Mouse (Mus musculus) midbrain, embryonic 12.5 days (tissue): ENCODE results near the gene Carnmt1. TPM values are rescaled to one million over a fixed set of nuclear protein-coding genes. Genes with fewer than 3 reads are reported as not detected.
A peak's percentile ranks its signal among the peaks of the same experiment; 100 is the strongest.

Experiments
- ATAC-seq: fragments of 200-750 bp; cut with Nextera tagmentation; 2 replicates; pipeline ENCODE4 v1.8.0; 2017; ENCODE audit warnings: low read depth, moderate TSS enrichment, moderate library complexity; ENCODE audit not compliant: low FRiP score
- H3K27ac ChIP-seq: fragments of 300-500 bp; sonication (generic); replicated peaks from 2 replicates; pipeline ENCODE4 v1.5.1; 2016; ENCODE audit warnings: mild to moderate bottlenecking
- H3K27me3 ChIP-seq: fragments of 300-500 bp; sonication (generic); 2 replicates; pipeline ENCODE4 v1.6.1; 2016; ENCODE audit warnings: mild to moderate bottlenecking
- H3K36me3 ChIP-seq: fragments of 300-500 bp; sonication (generic); 2 replicates; pipeline ENCODE4 v1.6.1; 2016
- H3K4me1 ChIP-seq: fragments of 300-500 bp; sonication (generic); 2 replicates; pipeline ENCODE4 v1.6.1; 2016
- H3K4me2 ChIP-seq: fragments of 300-500 bp; sonication (generic); replicated peaks from 2 replicates; pipeline ENCODE4 v1.6.1; 2016; ENCODE audit warnings: mild to moderate bottlenecking, moderate library complexity
- H3K4me3 ChIP-seq: fragments of 300-500 bp; sonication (generic); 2 replicates; pipeline ENCODE4 v1.5.1; 2016; ENCODE audit warnings: mild to moderate bottlenecking
- H3K9ac ChIP-seq: fragments of 300-500 bp; sonication (generic); replicated peaks from 2 replicates; pipeline ENCODE4 v1.6.1; 2016; ENCODE audit warnings: mild to moderate bottlenecking, moderate library complexity
- H3K9me3 ChIP-seq: fragments of 300-500 bp; sonication (generic); 2 replicates; pipeline ENCODE4 v1.6.1; 2016; ENCODE audit warnings: mild to moderate bottlenecking
- WGBS: fragments of 180-500 bp; shearing (Covaris S2); methylation state at CpG from one replicate; pipeline ENCODE4 v1.1.7; 2016; 5-methylcytosine and 5-hydroxymethylcytosine counted together
- polyA plus RNA-seq: library from polyadenylated mRNA; unstranded; fragments of >200 nt; fragmentation: Nextera tagmentation; extraction: Ambion mirVana; gene quantifications from 2 replicates; pipeline ENCODE4 v1.2.1, GENCODE M21; 2016

Gene Carnmt1
- 25.3 and 26.2 TPM in 2 replicates for polyA plus RNA-seq

DNA sequence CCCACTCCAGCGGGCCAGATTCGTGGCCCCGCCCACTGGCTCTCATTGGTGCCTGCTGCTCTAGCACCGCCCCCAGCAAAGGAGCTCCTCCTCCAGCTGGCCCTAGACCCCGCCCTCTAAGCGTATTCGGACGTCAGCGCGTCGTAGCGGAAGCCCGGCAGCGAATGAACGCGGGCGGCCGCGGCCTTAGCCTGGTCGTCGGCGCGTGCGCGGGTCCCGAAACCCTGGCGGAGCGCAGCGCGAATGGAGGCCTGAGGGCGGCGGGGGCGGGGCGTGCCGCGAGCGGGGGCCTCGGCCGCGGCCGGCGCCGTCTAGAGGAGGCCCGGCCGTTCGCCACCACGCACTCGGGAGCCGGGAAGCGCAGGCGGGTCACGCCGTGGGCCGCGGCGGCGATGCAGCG, at the start of gene Carnmt1:
Carnmt1 (plus strand) TSS at position 157 of the 400 bp plus-strand sequence.
- WGBS, result under 1% methylated on average over 51 of the region's 58 CpGs
- H3K27ac ChIP-seq, result peak within 1 kb of the TSS; percentile 77

GRCm38 (mm10) chr19:18623894-18624293, 46.7 kb upstream of the Carnmt1 start:
- Histone ChIP-seq H3K9me3 (no peaks in the 10 kb centered on the region), H3K4me3 (no peak overlapping the region)
- 77% methylated on average over 2 of the region's 2 CpGs for WGBS

More for the DNA sequence above, at the start of gene Carnmt1:
- H3K4me2 ChIP-seq, result peak within 1 kb of the TSS; percentile 74
- peak within 1 kb of the TSS; percentile 81 for H3K4me3 ChIP-seq
- no peaks in the 10 kb centered on the region for H3K27me3 ChIP-seq
- peak within 1 kb of the TSS; percentile 81 for H3K9ac ChIP-seq
- H3K4me1 ChIP-seq, result peaks cover 21% of the 10 kb centered on the region
- no peaks in the 10 kb centered on the region for H3K9me3 ChIP-seq
- ATAC-seq, result peak; percentile 98
- H3K36me3 ChIP-seq, result no peaks in the 10 kb centered on the region

DNA sequence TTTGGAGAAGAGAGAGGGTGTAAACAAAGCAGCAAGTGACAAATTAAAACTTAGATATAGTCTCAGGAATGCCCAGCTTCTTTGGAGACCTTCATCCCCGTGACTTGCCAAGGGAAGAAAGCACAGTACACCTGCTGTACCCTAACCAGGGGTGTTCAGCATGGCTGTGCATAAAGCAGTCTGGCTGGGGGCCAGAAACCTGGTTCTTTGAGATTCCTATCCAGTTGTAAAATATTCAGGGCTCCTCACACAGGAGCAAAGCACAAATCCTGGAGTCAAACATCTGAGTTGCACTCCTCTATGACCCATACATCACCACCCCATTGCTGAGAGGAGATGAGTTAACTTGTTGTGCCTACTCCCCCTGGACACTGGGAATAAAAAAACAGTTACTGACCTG, 41.0 kb upstream of the Carnmt1 start:
- no peak for ATAC-seq
- no peak overlapping the region for H3K4me3 ChIP-seq
- no peak overlapping the region for H3K9ac ChIP-seq
- 66% methylated on average over 1 of the region's 1 CpGs for WGBS
- no peaks in the 10 kb centered on the region for H3K36me3 ChIP-seq
- H3K27ac ChIP-seq, result no peak overlapping the region
- peaks cover 12% of the 10 kb centered on the region for H3K27me3 ChIP-seq
- H3K4me2 ChIP-seq, result no peak overlapping the region
- no peaks in the 10 kb centered on the region for H3K9me3 ChIP-seq
- peaks cover 3% of the 10 kb centered on the region; the same call in 1 of the 2 replicates for H3K4me1 ChIP-seq

More at GRCm38 (mm10) chr19:18623894-18624293, 46.7 kb upstream of the Carnmt1 start:
- no peaks in the 10 kb centered on the region for H3K36me3 ChIP-seq
- H3K4me1 ChIP-seq, result no peaks in the 10 kb centered on the region
- ATAC-seq, result no peak
- no peak overlapping the region for H3K4me2 ChIP-seq
- no peak overlapping the region for H3K27ac ChIP-seq
- H3K27me3 ChIP-seq, result no peaks in the 10 kb centered on the region
- H3K9ac ChIP-seq, result no peak overlapping the region

- peak overlapping the region; percentile 68; the same call in 1 of the 2 replicates for H3K9ac ChIP-seq
- H3K9me3 ChIP-seq, result no peaks in the 10 kb centered on the region
- no peak for ATAC-seq
- H3K4me2 ChIP-seq, result peak overlapping the region; percentile 94
- H3K36me3 ChIP-seq, result no peaks in the 10 kb centered on the region
- 10% methylated on average over 17 of the region's 17 CpGs for WGBS
- peak overlapping the region; percentile 68 for H3K4me3 ChIP-seq
- H3K27me3 ChIP-seq, result peaks cover 12% of the 10 kb centered on the region
- peaks cover 3% of the 10 kb centered on the region; the same call in 1 of the 2 replicates for H3K4me1 ChIP-seq
- no peak overlapping the region for H3K27ac ChIP-seq
Observed at GRCm38 (mm10) chr19:18630221-18631119, 40.1 kb upstream of the Carnmt1 start.

DNA sequence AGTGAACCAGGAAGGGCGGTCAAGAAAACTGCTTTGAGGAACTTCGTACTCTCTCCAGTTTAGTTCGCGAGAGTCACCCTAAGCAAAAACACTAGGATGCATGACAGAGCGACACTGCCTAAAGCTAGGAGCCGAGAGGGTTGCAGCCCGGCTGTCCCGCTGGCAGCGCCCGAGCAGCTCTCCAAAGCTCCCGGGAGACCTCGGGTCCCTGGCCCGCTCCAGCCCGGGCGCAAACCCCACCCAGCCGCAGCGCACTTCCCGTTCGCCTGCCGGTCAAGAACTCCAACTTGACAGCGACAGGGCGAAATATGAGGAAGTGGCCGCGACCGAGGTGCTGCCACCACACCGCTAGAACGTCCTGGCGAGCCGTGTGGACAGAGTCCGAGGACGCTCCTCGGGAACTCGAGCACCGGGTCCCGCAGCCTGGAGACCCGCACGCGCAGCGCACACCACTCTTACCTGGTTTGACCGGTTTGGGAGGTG, 39.4 kb upstream of the Carnmt1 start:
- peak; percentile 58 for ATAC-seq
- peaks cover 3% of the 10 kb centered on the region; the same call in 1 of the 2 replicates for H3K4me1 ChIP-seq
- peak overlapping the region; percentile 69 for H3K27ac ChIP-seq
- peak overlapping the region; percentile 68 for H3K4me3 ChIP-seq
- H3K9me3 ChIP-seq, result no peaks in the 10 kb centered on the region
- H3K4me2 ChIP-seq, result peak overlapping the region; percentile 94
- peak overlapping the region; percentile 68 for H3K9ac ChIP-seq
- peaks cover 12% of the 10 kb centered on the region for H3K27me3 ChIP-seq
- under 1% methylated on average over 40 of the region's 40 CpGs for WGBS
- no peaks in the 10 kb centered on the region for H3K36me3 ChIP-seq

- peaks cover 3% of the 10 kb centered on the region; the same call in 1 of the 2 replicates for H3K4me1 ChIP-seq
- peak; percentile 99 for ATAC-seq
- under 1% methylated on average over 51 of the region's 51 CpGs for WGBS
- H3K27me3 ChIP-seq, result peaks cover 12% of the 10 kb centered on the region
- H3K9me3 ChIP-seq, result no peaks in the 10 kb centered on the region
- peak within 1 kb of the TSS; percentile 68 for H3K9ac ChIP-seq
- H3K4me3 ChIP-seq, result peak within 1 kb of the TSS; percentile 68
- no peaks in the 10 kb centered on the region for H3K36me3 ChIP-seq
- peak within 1 kb of the TSS; percentile 69 for H3K27ac ChIP-seq
- peak within 1 kb of the TSS; percentile 94 for H3K4me2 ChIP-seq
Observed at GRCm38 (mm10) chr19:18631644-18632219, 38.8 kb upstream of the Carnmt1 start, which contains the start of the genes Ostf1 and Nmrk1. TSS of gene Ostf1 (minus strand) at chr19:18631823. TSS of gene Nmrk1 (plus strand) at chr19:18631950.

DNA sequence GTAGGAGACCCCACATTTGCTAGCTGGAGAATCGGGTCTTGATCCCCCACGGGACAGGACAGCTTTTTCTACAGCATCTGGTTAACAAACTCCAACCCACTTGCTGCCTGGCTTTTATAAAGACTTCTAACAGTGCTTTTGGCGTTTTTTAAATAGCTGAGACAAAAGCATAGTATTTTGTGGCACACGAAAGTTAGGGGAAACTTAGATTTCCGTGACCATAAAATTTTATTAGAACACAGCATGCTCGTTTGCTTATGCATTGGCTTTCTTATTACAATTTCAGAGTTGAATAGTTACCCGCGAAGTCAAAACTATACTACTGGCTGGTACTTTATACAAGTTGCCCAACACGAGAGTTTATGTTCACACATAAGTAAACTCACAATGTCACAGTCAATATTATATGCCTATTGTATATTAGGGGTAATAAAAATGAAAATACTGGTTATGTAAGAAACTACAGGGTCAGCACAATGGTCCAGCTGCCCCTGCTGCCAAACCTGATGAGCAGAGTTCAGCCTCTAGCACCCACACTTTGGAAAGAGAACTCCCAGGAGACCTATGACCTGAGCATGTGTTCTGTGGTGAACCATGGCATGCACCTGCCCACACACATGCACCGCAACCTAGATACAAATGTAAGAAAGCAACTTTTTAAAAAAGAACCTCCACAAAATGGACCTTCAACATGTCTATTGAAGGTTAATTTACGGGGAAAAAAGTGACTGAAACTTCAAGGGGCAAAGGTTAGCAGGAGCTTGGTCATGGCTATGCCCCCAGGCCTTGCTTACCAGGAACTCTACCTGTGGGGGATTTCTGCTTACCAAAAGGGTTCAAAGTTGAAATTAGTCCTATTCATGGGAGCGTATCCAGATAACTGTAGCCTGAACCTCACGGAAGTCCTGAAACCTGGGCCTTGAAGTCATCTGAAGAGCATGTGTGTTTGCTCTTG, 38.1 kb upstream of the Carnmt1 start:
- no peak for ATAC-seq
- H3K4me3 ChIP-seq, result peak overlapping the region; percentile 68
- no peaks in the 10 kb centered on the region for H3K36me3 ChIP-seq
- H3K27me3 ChIP-seq, result peaks cover 12% of the 10 kb centered on the region
- H3K4me1 ChIP-seq, result peaks cover 3% of the 10 kb centered on the region; the same call in 1 of the 2 replicates
- no peak overlapping the region; the same call in 1 of the 2 replicates for H3K9ac ChIP-seq
- H3K27ac ChIP-seq, result no peak overlapping the region
- no peaks in the 10 kb centered on the region for H3K9me3 ChIP-seq
- 69% methylated on average over 13 of the region's 13 CpGs for WGBS
- H3K4me2 ChIP-seq, result peak overlapping the region; percentile 94

GRCm38 (mm10) chr19:18637954-18638353, 32.6 kb upstream of the Carnmt1 start:
- no peak overlapping the region for H3K27ac ChIP-seq
- H3K4me3 ChIP-seq, result no peak overlapping the region
- H3K36me3 ChIP-seq, result no peaks in the 10 kb centered on the region
- H3K4me1 ChIP-seq, result no peaks in the 10 kb centered on the region
- 91% methylated on average over 5 of the region's 5 CpGs for WGBS
- H3K9me3 ChIP-seq, result no peaks in the 10 kb centered on the region
- no peak overlapping the region for H3K4me2 ChIP-seq
- no peak for ATAC-seq
- H3K9ac ChIP-seq, result no peak overlapping the region
- H3K27me3 ChIP-seq, result peaks cover 4% of the 10 kb centered on the region; the same call in 1 of the 2 replicates

DNA sequence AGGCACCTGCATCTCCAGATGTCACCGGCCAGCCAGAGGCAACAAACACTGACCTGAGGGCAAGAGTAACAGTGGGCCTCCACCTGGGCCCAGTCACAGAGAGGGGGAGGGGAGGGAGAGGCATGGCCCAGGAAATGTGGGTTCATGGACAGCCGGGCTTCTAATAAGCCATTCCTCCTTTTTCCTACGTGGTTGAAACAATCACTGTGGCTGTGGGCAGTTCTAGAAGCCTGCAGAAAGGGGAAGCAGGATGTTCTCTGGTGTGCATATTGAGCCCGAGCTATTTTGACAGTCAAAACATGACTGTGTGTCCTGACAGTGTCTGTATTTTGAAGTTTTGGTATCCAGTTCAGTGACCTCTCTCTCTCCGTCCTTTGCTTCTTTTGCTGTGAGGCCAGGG, 31.6 kb upstream of the Carnmt1 start:
- H3K4me2 ChIP-seq, result no peak overlapping the region
- no peak overlapping the region for H3K27ac ChIP-seq
- no peaks in the 10 kb centered on the region for H3K4me1 ChIP-seq
- no peak overlapping the region for H3K9ac ChIP-seq
- no peaks in the 10 kb centered on the region for H3K9me3 ChIP-seq
- H3K36me3 ChIP-seq, result no peaks in the 10 kb centered on the region
- no peaks in the 10 kb centered on the region for H3K27me3 ChIP-seq
- WGBS, result 72% methylated on average over 5 of the region's 5 CpGs
- ATAC-seq, result no peak
- H3K4me3 ChIP-seq, result no peak overlapping the region

GRCm38 (mm10) chr19:18639552-18639951, 31.0 kb upstream of the Carnmt1 start:
- WGBS, result 36% methylated on average over 2 of the region's 2 CpGs
- no peak overlapping the region for H3K4me3 ChIP-seq
- H3K9me3 ChIP-seq, result no peaks in the 10 kb centered on the region
- ATAC-seq, result no peak
- H3K36me3 ChIP-seq, result no peaks in the 10 kb centered on the region
- no peak overlapping the region for H3K4me2 ChIP-seq
- H3K27ac ChIP-seq, result no peak overlapping the region
- H3K4me1 ChIP-seq, result no peaks in the 10 kb centered on the region
- H3K9ac ChIP-seq, result no peak overlapping the region
- H3K27me3 ChIP-seq, result no peaks in the 10 kb centered on the region

GRCm38 (mm10) chr19:18641001-18641400, 29.6 kb upstream of the Carnmt1 start:
- Histone ChIP-seq H3K4me1 (no peaks in the 10 kb centered on the region), H3K36me3 (no peaks in the 10 kb centered on the region), H3K9ac (no peak overlapping the region), H3K27me3 (no peaks in the 10 kb centered on the region), H3K4me3 (no peak overlapping the region), H3K9me3 (no peaks in the 10 kb centered on the region), H3K4me2 (no peak overlapping the region), H3K27ac (no peak overlapping the region)
- 83% methylated on average over 4 of the region's 4 CpGs for WGBS
- no peak for ATAC-seq
